Mouse (Mus musculus): ENCODE results near the gene Tapbp. TPM values are rescaled to one million over a fixed set of nuclear protein-coding genes. Genes with fewer than 3 reads are reported as not detected.
A peak's percentile ranks its signal among the peaks of the same experiment; 100 is the strongest.

The Tapbp gene
- total RNA-seq, 1 experiment from 2014 or later = 166 TPM

GRCm38 (mm10) chr17:33965846-33966550 lies 50.3 kb downstream of the Tapbp start:
- DNase-seq = no peak

- peak; percentile 78 for DNase-seq
Observed at GRCm38 (mm10) chr17:33968489-33968888, 52.8 kb downstream of the Tapbp start.

- no peak for DNase-seq
Observed at GRCm38 (mm10) chr17:33968927-33969326, 53.2 kb downstream of the Tapbp start.

DNA sequence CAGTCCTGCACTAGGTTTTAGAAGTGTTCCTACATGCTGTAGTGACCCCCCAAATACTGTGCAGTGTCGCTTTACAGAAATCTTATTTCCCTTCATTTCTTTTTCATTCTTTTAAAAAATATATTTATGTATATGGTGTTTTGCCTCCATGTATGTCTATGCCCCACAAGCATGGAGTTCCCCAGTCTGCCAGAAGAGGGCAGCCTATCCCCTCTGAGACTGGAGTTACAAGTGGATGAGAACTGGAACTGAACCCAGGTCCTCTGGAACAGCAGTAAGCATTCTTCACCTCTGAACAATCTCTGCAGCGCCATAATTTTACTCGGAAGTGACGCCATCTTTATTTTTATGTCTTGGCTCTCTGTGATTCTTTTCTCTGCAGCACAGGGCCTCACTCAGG lies 53.7 kb downstream of the Tapbp start:
- DNase-seq = no peak

DNA sequence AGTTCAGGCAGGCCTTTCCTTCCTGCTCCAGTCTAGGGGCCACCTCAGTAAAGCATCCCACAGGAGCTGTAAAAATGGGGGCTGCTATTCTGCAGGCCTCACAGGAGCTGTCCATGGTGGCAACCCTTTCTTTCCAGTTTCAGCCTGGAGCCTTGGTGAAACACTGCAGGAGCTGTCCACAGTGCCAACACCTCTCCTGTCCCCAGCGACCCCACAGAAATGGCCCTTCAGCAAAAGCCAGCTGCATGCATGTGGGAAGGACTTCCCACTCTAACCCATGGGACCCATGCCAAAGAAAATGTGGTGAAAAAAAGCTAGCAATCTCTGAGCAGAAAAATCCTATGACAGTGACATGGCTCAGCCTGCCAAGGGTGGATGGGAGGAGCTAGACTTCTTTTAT lies 57.0 kb downstream of the Tapbp start:
- DNase-seq = no peak

GRCm38 (mm10) chr17:33973572-33973971 lies 57.9 kb downstream of the Tapbp start:
- no peak for DNase-seq

DNA sequence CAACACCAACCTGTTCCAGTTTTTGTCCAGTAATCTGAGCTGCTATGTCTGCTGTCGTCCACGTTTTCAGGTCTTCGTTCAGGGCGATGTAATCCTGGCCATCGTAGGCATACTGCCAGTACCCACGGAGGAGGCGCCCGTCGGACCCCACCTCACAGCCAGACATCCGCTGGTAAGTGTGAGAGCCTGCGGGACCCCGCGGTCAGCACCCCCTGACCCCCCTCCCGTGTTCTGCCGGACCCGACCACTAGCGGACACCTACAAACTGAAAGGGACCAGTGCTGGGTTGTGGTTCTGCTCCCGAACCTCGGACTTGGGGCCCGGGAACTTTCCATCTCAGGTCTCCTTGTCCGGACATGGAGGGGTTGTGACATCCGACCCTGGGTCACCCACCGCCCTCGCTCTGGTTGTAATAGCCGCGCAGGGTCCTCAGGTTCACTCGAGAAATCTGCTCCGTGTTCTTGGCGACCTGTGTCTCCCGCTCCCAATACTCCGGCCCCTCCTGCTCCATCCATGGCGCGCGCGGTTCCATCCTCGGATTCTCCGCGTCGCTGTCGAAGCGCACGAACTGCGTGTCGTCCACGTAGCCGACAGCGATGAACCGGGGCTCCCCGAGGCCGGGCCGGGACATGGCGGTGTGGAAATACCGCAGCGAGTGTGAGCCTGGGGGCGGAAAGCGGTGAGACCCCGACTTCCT lies 62.3 kb downstream of the Tapbp start:
- no peak for DNase-seq

- DNase-seq = peak; percentile 75
Observed at GRCm38 (mm10) chr17:33978631-33979031, 62.9 kb downstream of the Tapbp start.

Small RNA genes lying within 50 kb of the gene (microRNA-seq; reads per million reads assigned to microRNA genes)
- 0 reads per million in 2 experiments for gene Gm27740

Other genes with a start within 250 kb of the Tapbp start
- 202 and 208 TPM in 2 replicates for gene Hnrnpm, start 229.0 kb upstream of the Tapbp start, total RNA-seq (2021)
- gene March2, start 197.2 kb upstream of the Tapbp start, total RNA-seq (2021) = 113 and 117 TPM in 2 replicates
- gene Rab11b, start 155.4 kb upstream of the Tapbp start, total RNA-seq (2021) = 236 and 280 TPM in 2 replicates
- gene Angptl4, start 134.1 kb upstream of the Tapbp start, total RNA-seq (2021) = 50.0 and 57.7 TPM in 2 replicates
- 82.9 and 109 TPM in 2 replicates for gene Kank3, start 105.4 kb upstream of the Tapbp start, total RNA-seq (2021)
- 1,302 and 1,448 TPM in 2 replicates for gene Rps28, start 91.3 kb upstream of the Tapbp start, total RNA-seq (2021)
- gene Ndufa7, start 91.3 kb upstream of the Tapbp start, total RNA-seq (2021) = 475 and 496 TPM in 2 replicates
- 27.0 and 40.5 TPM in 2 replicates for gene Cd320, start 72.8 kb upstream of the Tapbp start, total RNA-seq (2021)
- gene Gm7029, start 42.1 kb upstream of the Tapbp start, total RNA-seq (2021) = not detected in 2 replicates
- 7.0 and 11.3 TPM in 2 replicates for gene Kifc1, start 25.2 kb upstream of the Tapbp start, total RNA-seq (2021)
- gene Platr17, start 10.8 kb upstream of the Tapbp start, total RNA-seq (2021) = not detected in 2 replicates
- 35.2 and 36.4 TPM in 2 replicates for gene Daxx, start 6.5 kb upstream of the Tapbp start, total RNA-seq (2021)
- 27.4 and 38.8 TPM in 2 replicates for gene Zbtb22, start within 50 bp of the Tapbp start, total RNA-seq (2021)
- 68.9 and 72.7 TPM in 2 replicates for gene Rgl2, start 13.6 kb downstream of the Tapbp start, total RNA-seq (2021)
- 101 and 102 TPM in 2 replicates for gene Pfdn6, start 24.4 kb downstream of the Tapbp start, total RNA-seq (2021)
- gene Wdr46, start 24.8 kb downstream of the Tapbp start, total RNA-seq (2021) = 38.7 and 40.4 TPM in 2 replicates
- gene B3galt4, start 35.6 kb downstream of the Tapbp start, total RNA-seq (2021) = 8.5 and 8.9 TPM in 2 replicates
- 57.4 and 70.0 TPM in 2 replicates for gene Vps52, start 39.9 kb downstream of the Tapbp start, total RNA-seq (2021)
- gene Rps18, start 40.1 kb downstream of the Tapbp start, total RNA-seq (2021) = 630 and 736 TPM in 2 replicates
- 321 and 327 TPM in 2 replicates for gene H2-K1, start 84.4 kb downstream of the Tapbp start, total RNA-seq (2021)
- gene Ring1, start 108.8 kb downstream of the Tapbp start, total RNA-seq (2021) = 50.8 and 66.2 TPM in 2 replicates
- 239 TPM in 2 replicates for gene H2-Ke6, start 112.2 kb downstream of the Tapbp start, total RNA-seq (2021)
- 149 and 162 TPM in 2 replicates for gene Slc39a7, start 115.8 kb downstream of the Tapbp start, total RNA-seq (2021)
- gene Rxrb, start 115.9 kb downstream of the Tapbp start, total RNA-seq (2021) = 66.8 and 71.0 TPM in 2 replicates
- gene Col11a2, start 123.5 kb downstream of the Tapbp start, total RNA-seq (2021) = 0.91 and 3.0 TPM in 2 replicates
- 0.27 TPM in 1 of 2 replicates, not detected in the other for gene H2-Oa, start 176.4 kb downstream of the Tapbp start, total RNA-seq (2021)
- 9.0 and 11.5 TPM in 2 replicates for gene H2-DMa, start 203.6 kb downstream of the Tapbp start, total RNA-seq (2021)
- 209 and 233 TPM in 2 replicates for gene Brd2, start 206.7 kb downstream of the Tapbp start, total RNA-seq (2021)
- 1.7 TPM in 1 of 2 replicates, not detected in the other for gene H2-DMb2, start 227.4 kb downstream of the Tapbp start, total RNA-seq (2021)
- gene H2-DMb1, start 237.2 kb downstream of the Tapbp start, total RNA-seq (2021) = 2.4 and 3.0 TPM in 2 replicates

Measured in adrenal gland, postnatal 25 days (tissue).